Mouse (Mus musculus): ENCODE data around the gene Sdhb.

- no peak for TF ChIP-seq TCF12 (IDR thresholded peaks at IDR 0.05; ENCODE audit: low read depth, low read length)
- TF ChIP-seq RAD21 (IDR thresholded peaks at IDR 0.05; ENCODE audit: low read depth, low read length), result no peak
- TF ChIP-seq CTCF (IDR thresholded peaks at IDR 0.05 in 2 of 3, conservative IDR thresholded peaks at IDR 0.05 in 1 of 3; ENCODE audit: control insufficient read depth in 1 of 3, insufficient read depth in 1 of 3, low read depth in 2 of 3, low read length in 3 of 3, poor library complexity in 1 of 3, severe bottlenecking in 1 of 3), result no peak
- TF ChIP-seq TAL1 (IDR thresholded peaks at IDR 0.05; ENCODE audit: low read length), result no peak
Observed at GRCm38 (mm10) chr4:140930900-140931470, 30.0 kb upstream of the Sdhb start.
